ENCODE assay signal across 8 mouse cellular contexts in genomic region chr12:78332107-78332506, GRCm38 (mm10).
DNase-seq lines count a peak whose midpoint lies in the region; ATAC-seq and TF ChIP-seq lines count a peak whose summit lies in the region.

No protein-coding gene starts in this region.

- no peak overlapping the region for H3K27ac ChIP-seq in MEL (ENCODE audit: control insufficient read depth, low read depth, low read length)
- H3K27ac ChIP-seq in forebrain, embryonic 15.5 days (replicated peaks) = no peak overlapping the region
- H3K27ac ChIP-seq in kidney, adult 2 months (ENCODE audit: insufficient read depth, low read depth, low read length) = no peak overlapping the region
- no peak overlapping the region for H3K27ac ChIP-seq in neural tube, embryonic 14.5 days (ENCODE audit: low read depth, low read length)

- TF ChIP-seq CTCF in MEL (IDR thresholded peaks at IDR 0.05 in 2 of 3, conservative IDR thresholded peaks at IDR 0.05 in 1 of 3; ENCODE audit: control insufficient read depth in 1 of 3, insufficient read depth in 1 of 3, low read depth in 2 of 3, low read length in 3 of 3, poor library complexity in 1 of 3, severe bottlenecking in 1 of 3) = peak; percentile 29 to 73 (median 31); a peak in 5 of 6 replicates
- no peak for TF ChIP-seq CTCF in kidney, adult 2 months (conservative IDR thresholded peaks at IDR 0.05; ENCODE audit: insufficient read depth, insufficient read length, low read depth, low read length)

- no peaks in the 10 kb centered on the region for H3K4me1 ChIP-seq in MEL (ENCODE audit: control insufficient read depth in 1 of 2, insufficient read depth in 2 of 2, low read length in 2 of 2)
- H3K4me1 ChIP-seq in forebrain, embryonic 15.5 days = no peaks in the 10 kb centered on the region
- H3K4me1 ChIP-seq in kidney, adult 2 months (ENCODE audit: control insufficient read depth, insufficient read depth, low read length) = no peaks in the 10 kb centered on the region
- H3K4me1 ChIP-seq in neural tube, embryonic 14.5 days (ENCODE audit: control insufficient read depth, insufficient read depth, low read length) = no peaks in the 10 kb centered on the region

- intact Hi-C loops in left cerebral cortex, postnatal 36 days (cut with DNase I) = no loop called here

- no peaks in the 10 kb centered on the region for H3K27me3 ChIP-seq in MEL (ENCODE audit: control insufficient read depth in 1 of 2, insufficient read depth in 2 of 2, low read length in 2 of 2)
- no peaks in the 10 kb centered on the region for H3K27me3 ChIP-seq in forebrain, embryonic 15.5 days
- H3K27me3 ChIP-seq in kidney, adult 2 months (replicated peaks; ENCODE audit: control insufficient read depth, insufficient read depth, low read length) = no peaks in the 10 kb centered on the region
- no peaks in the 10 kb centered on the region for H3K27me3 ChIP-seq in neural tube, embryonic 14.5 days (ENCODE audit: control insufficient read depth, insufficient read depth, low read length)

- no peak overlapping the region for H3K9ac ChIP-seq in MEL (ENCODE audit: control insufficient read depth, low read depth, low read length, poor library complexity, severe bottlenecking)
- H3K9ac ChIP-seq in forebrain, embryonic 15.5 days (replicated peaks) = no peak overlapping the region
- no peak overlapping the region for H3K9ac ChIP-seq in neural tube, embryonic 14.5 days (replicated peaks; ENCODE audit: low read depth, low read length)

- H3K36me3 ChIP-seq in MEL (ENCODE audit: control insufficient read depth in 1 of 2, insufficient read depth in 2 of 2, low read length in 2 of 2) = no peaks in the 10 kb centered on the region
- H3K36me3 ChIP-seq in forebrain, embryonic 15.5 days = no peaks in the 10 kb centered on the region
- H3K36me3 ChIP-seq in kidney, adult 2 months (ENCODE audit: control insufficient read depth, insufficient read depth, low read length) = no peaks in the 10 kb centered on the region
- H3K36me3 ChIP-seq in neural tube, embryonic 14.5 days (ENCODE audit: control insufficient read depth, insufficient read depth, low read length) = no peaks in the 10 kb centered on the region

- TF ChIP-seq RAD21 in MEL (IDR thresholded peaks at IDR 0.05; ENCODE audit: low read depth, low read length) = peak; percentile 81

- no peak for TF ChIP-seq POLR2A in MEL (IDR thresholded peaks at IDR 0.05; ENCODE audit: control insufficient read depth in 1 of 2, insufficient read depth in 1 of 2, low read depth in 1 of 2, low read length in 2 of 2, poor library complexity in 1 of 2)
- no peak for TF ChIP-seq POLR2A in kidney, adult 2 months (IDR thresholded peaks at IDR 0.05; ENCODE audit: low read depth, low read length)

- no peak overlapping the region for H3K4me2 ChIP-seq in forebrain, embryonic 15.5 days (replicated peaks)
- H3K4me2 ChIP-seq in neural tube, embryonic 14.5 days (ENCODE audit: low read depth, low read length) = no peak overlapping the region

- no peak for TF ChIP-seq EP300 in MEL (IDR thresholded peaks at IDR 0.05; ENCODE audit: low read depth in 1 of 2, low read length in 2 of 2)

- no peaks in the 10 kb centered on the region for H3K79me2 ChIP-seq in MEL (ENCODE audit: control insufficient read depth, insufficient read depth, low read length, poor library complexity)

- DNase-seq in adrenal gland, adult (ENCODE audit: inconsistent age in 2 of 2, low spot score in 1 of 2) = peak; percentile 33 to 76
- no peak for DNase-seq in adrenal gland, postnatal 4 days (ENCODE audit: low spot score in 2 of 2)
- DNase-seq in MEL (ENCODE audit: low read depth, low spot score) = peak; percentile 60
- peak; percentile 69 to 74 for DNase-seq in cerebellum, adult 18-20 months
- peak; percentile 71 for DNase-seq in kidney, adult 2 months
- DNase-seq in left cerebral cortex, postnatal 36 days (ENCODE audit: low spot score in 2 of 2) = peak; percentile 37 to 55

- ATAC-seq in forebrain, embryonic 15.5 days (replicated peaks) = peak; percentile 83
- peak; percentile 65; the same call in 1 of the 2 replicates for ATAC-seq in neural tube, embryonic 14.5 days (ENCODE audit: low read depth)

- 57% methylated on average over 3 of the region's 3 CpGs for WGBS in forebrain, embryonic 15.5 days
- whole genome bisulfite sequencing in kidney, adult 2 months = 51% methylated on average over 3 of the region's 3 CpGs
- 71% methylated on average over 3 of the region's 3 CpGs for WGBS in neural tube, embryonic 14.5 days

- no peaks in the 10 kb centered on the region for H3K9me3 ChIP-seq in MEL (replicated peaks; ENCODE audit: insufficient read depth, low read length)
- H3K9me3 ChIP-seq in forebrain, embryonic 15.5 days = no peaks in the 10 kb centered on the region
- H3K9me3 ChIP-seq in neural tube, embryonic 14.5 days (ENCODE audit: control insufficient read depth, low read length) = no peaks in the 10 kb centered on the region

- H3K4me3 ChIP-seq in MEL (ENCODE audit: control insufficient read depth in 1 of 2, insufficient read depth in 1 of 2, low read depth in 2 of 2, low read length in 2 of 2) = no peak overlapping the region
- no peak overlapping the region for H3K4me3 ChIP-seq in forebrain, embryonic 15.5 days
- H3K4me3 ChIP-seq in kidney, adult 2 months (ENCODE audit: insufficient read depth, low read depth, low read length) = no peak overlapping the region
- no peak overlapping the region for H3K4me3 ChIP-seq in neural tube, embryonic 14.5 days (ENCODE audit: low read depth, low read length)

TF ChIP-seq in MEL, 35 proteins besides CTCF, POLR2A, EP300 and RAD21:
- no peak for TF ChIP-seq TBP (IDR thresholded peaks at IDR 0.05; ENCODE audit: low read depth, low read length)
- peak; percentile 76 for TF ChIP-seq ZC3H11A (IDR thresholded peaks at IDR 0.05; ENCODE audit: low read depth, low read length)
- no peak for TF ChIP-seq GATA1 (IDR thresholded peaks at IDR 0.05; ENCODE audit: low read depth, low read length)
- no peak for TF ChIP-seq RCOR1 (IDR thresholded peaks at IDR 0.05; ENCODE audit: low read depth, low read length)
- peak; percentile 74 for TF ChIP-seq SMC3 (IDR thresholded peaks at IDR 0.05; ENCODE audit: low read depth, low read length)
- no peak for TF ChIP-seq NRF1 (IDR thresholded peaks at IDR 0.05; ENCODE audit: insufficient read depth, low read depth, low read length, poor library complexity, severe bottlenecking)
- no peak for TF ChIP-seq CHD2 (IDR thresholded peaks at IDR 0.05; ENCODE audit: low read length)
- no peak for TF ChIP-seq ZMIZ1 (IDR thresholded peaks at IDR 0.05; ENCODE audit: low read depth, low read length)
- no peak for TF ChIP-seq SIN3A (IDR thresholded peaks at IDR 0.05; ENCODE audit: low read length)

Comparison
In these comparisons a context has a peak if more than half of its experiments do, and no peak if none do; other contexts are left out.
1. DNase-seq: peak in adrenal gland, adult (2 of 2), MEL (single experiment), cerebellum, adult 18-20 months (2 of 2), kidney, adult 2 months (single experiment) and left cerebral cortex, postnatal 36 days (2 of 2); none in adrenal gland, postnatal 4 days (0 of 2).